22 mouse cellular contexts compared by ENCODE assay signal in the genomic region with DNA sequence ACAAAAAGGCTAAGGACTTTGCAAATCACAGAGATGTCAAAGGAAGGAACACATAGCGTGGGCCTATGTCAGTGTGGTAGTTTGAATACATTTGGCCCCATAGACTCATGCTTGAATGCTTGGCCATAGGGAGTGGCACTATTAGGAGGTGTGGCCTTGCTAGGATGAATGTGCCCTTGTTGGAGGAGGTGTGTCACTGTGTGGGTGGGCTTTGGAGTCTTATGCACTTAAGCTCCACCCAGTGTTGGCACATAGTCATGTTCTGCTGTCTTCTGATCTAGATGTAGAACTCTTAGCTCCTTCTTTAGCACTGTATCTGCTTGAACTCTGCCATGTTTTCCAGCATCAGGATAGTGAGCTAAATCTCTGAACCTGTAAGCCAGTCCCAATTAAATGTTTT.
"Had no signal": no experiment of that assay in that cellular context is flagged by ENCODE, and none has a peak within 500 bp of the region (broad histone marks: within the 10 kb centered on the region; RNA-seq: fewer than 3 reads in every experiment).

No protein-coding gene starts in this region.

- ATAC-seq: lung, postnatal 0 days; midbrain, embryonic 16.5 days had no signal

- H3K4me3 ChIP-seq: lung, embryonic 15.5 days; megakaryocyte, embryonic 14.5 days; midbrain, embryonic 10.5 days; midbrain, embryonic 12.5 days; myocyte; neural tube, embryonic 13.5 days; neural tube, embryonic 15.5 days had no signal

- H3K27ac ChIP-seq: lung, embryonic 15.5 days; macrophage; midbrain, embryonic 10.5 days; midbrain, embryonic 12.5 days; neural tube, embryonic 13.5 days; neural tube, embryonic 15.5 days had no signal

- DNase-seq: lung, adult 2 months; lung, postnatal 14 days; lung, postnatal 36 days; midbrain, embryonic 14.5 days; retina, postnatal 1 day; right cerebral cortex, adult 18-20 months; right cerebral cortex, postnatal 25 days; right cerebral cortex, postnatal 4 days; spleen, adult 18-20 months; thymus, adult 18-20 months; thymus, postnatal 25 days; thymus, postnatal 4 days had no signal
